Mouse (Mus musculus): ENCODE results near the gene Ola1. TPM values are rescaled to one million over a fixed set of nuclear protein-coding genes. Genes with fewer than 3 reads are reported as not detected.
A peak's percentile ranks its signal among the peaks of the same experiment; 100 is the strongest.

Ola1 gene
- polyA plus RNA-seq, 1 experiment, result 37.9 TPM

GRCm38 (mm10) chr2:73142832-73143470 is 75.8 kb downstream of the Ola1 start:
- Histone ChIP-seq H3K4me1 (ENCODE audit: control insufficient read depth, insufficient read depth, low read length) (no peaks in the 10 kb centered on the region; the same call in 1 of the 2 replicates), H3K4me3 (replicated peaks; ENCODE audit: control insufficient read depth, low read depth, low read length) (no peak overlapping the region), H3K27ac (ENCODE audit: control insufficient read depth, insufficient read depth, low read depth, low read length, poor library complexity) (no peak overlapping the region)
- TF ChIP-seq POLR2A (IDR thresholded peaks at IDR 0.05; ENCODE audit: borderline replicate concordance, control insufficient read depth, low read depth, low read length), result no peak
- 56% methylated on average over 7 of the region's 7 CpGs for WGBS

GRCm38 (mm10) chr2:73132897-73133296 is 85.8 kb downstream of the Ola1 start:
- no peaks in the 10 kb centered on the region for H3K4me1 ChIP-seq (ENCODE audit: control insufficient read depth, insufficient read depth, low read length)
- H3K4me3 ChIP-seq (replicated peaks; ENCODE audit: control insufficient read depth, low read depth, low read length), result no peak overlapping the region
- TF ChIP-seq CTCF (IDR thresholded peaks at IDR 0.05; ENCODE audit: control insufficient read depth, insufficient read depth, low read length) (no peak), POLR2A (IDR thresholded peaks at IDR 0.05; ENCODE audit: borderline replicate concordance, control insufficient read depth, low read depth, low read length) (no peak)
- WGBS, result 69% methylated on average over 2 of the region's 2 CpGs
- no peak overlapping the region for H3K27ac ChIP-seq (ENCODE audit: control insufficient read depth, insufficient read depth, low read depth, low read length, poor library complexity)

- Histone ChIP-seq H3K27ac (ENCODE audit: control insufficient read depth, insufficient read depth, low read depth, low read length, poor library complexity) (no peak overlapping the region), H3K4me3 (replicated peaks; ENCODE audit: control insufficient read depth, low read depth, low read length) (no peak overlapping the region), H3K4me1 (ENCODE audit: control insufficient read depth, insufficient read depth, low read length) (no peaks in the 10 kb centered on the region)
- 90% methylated on average over 1 of the region's 1 CpGs for WGBS
- TF ChIP-seq CTCF (IDR thresholded peaks at IDR 0.05; ENCODE audit: control insufficient read depth, insufficient read depth, low read length) (no peak), POLR2A (IDR thresholded peaks at IDR 0.05; ENCODE audit: borderline replicate concordance, control insufficient read depth, low read depth, low read length) (no peak)
Measured at GRCm38 (mm10) chr2:73127686-73128085, 91.0 kb downstream of the Ola1 start.

GRCm38 (mm10) chr2:73118781-73119180 is 99.9 kb downstream of the Ola1 start:
- TF ChIP-seq POLR2A (IDR thresholded peaks at IDR 0.05; ENCODE audit: borderline replicate concordance, control insufficient read depth, low read depth, low read length) (no peak), CTCF (IDR thresholded peaks at IDR 0.05; ENCODE audit: control insufficient read depth, insufficient read depth, low read length) (no peak)
- WGBS, result 91% methylated on average over 2 of the region's 2 CpGs

GRCm38 (mm10) chr2:73107089-73107488 is 111.6 kb downstream of the Ola1 start:
- Histone ChIP-seq H3K4me3 (replicated peaks; ENCODE audit: control insufficient read depth, low read depth, low read length) (no peak overlapping the region), H3K27ac (ENCODE audit: control insufficient read depth, insufficient read depth, low read depth, low read length, poor library complexity) (no peak overlapping the region), H3K4me1 (ENCODE audit: control insufficient read depth, insufficient read depth, low read length) (no peaks in the 10 kb centered on the region)
- 80% methylated on average over 5 of the region's 5 CpGs for WGBS
- TF ChIP-seq POLR2A (IDR thresholded peaks at IDR 0.05; ENCODE audit: borderline replicate concordance, control insufficient read depth, low read depth, low read length) (no peak), CTCF (IDR thresholded peaks at IDR 0.05; ENCODE audit: control insufficient read depth, insufficient read depth, low read length) (no peak)

More at GRCm38 (mm10) chr2:73118781-73119180, 99.9 kb downstream of the Ola1 start:
- Histone ChIP-seq H3K4me1 (ENCODE audit: control insufficient read depth, insufficient read depth, low read length) (no peaks in the 10 kb centered on the region; the same call in 1 of the 2 replicates), H3K4me3 (replicated peaks; ENCODE audit: control insufficient read depth, low read depth, low read length) (no peak overlapping the region), H3K27ac (ENCODE audit: control insufficient read depth, insufficient read depth, low read depth, low read length, poor library complexity) (no peak overlapping the region)

GRCm38 (mm10) chr2:73096491-73096890 is 122.2 kb downstream of the Ola1 start:
- Histone ChIP-seq H3K27ac (ENCODE audit: control insufficient read depth, insufficient read depth, low read depth, low read length, poor library complexity) (no peak overlapping the region), H3K4me3 (replicated peaks; ENCODE audit: control insufficient read depth, low read depth, low read length) (no peak overlapping the region), H3K4me1 (ENCODE audit: control insufficient read depth, insufficient read depth, low read length) (no peaks in the 10 kb centered on the region; the same call in 1 of the 2 replicates)
- 67% methylated on average over 3 of the region's 3 CpGs for WGBS
- TF ChIP-seq POLR2A (IDR thresholded peaks at IDR 0.05; ENCODE audit: borderline replicate concordance, control insufficient read depth, low read depth, low read length) (no peak), CTCF (IDR thresholded peaks at IDR 0.05; ENCODE audit: control insufficient read depth, insufficient read depth, low read length) (no peak)

GRCm38 (mm10) chr2:73095300-73095699 is 123.4 kb downstream of the Ola1 start:
- WGBS, result 84% methylated on average over 2 of the region's 2 CpGs
- no peaks in the 10 kb centered on the region; the same call in 1 of the 2 replicates for H3K4me1 ChIP-seq (ENCODE audit: control insufficient read depth, insufficient read depth, low read length)
- no peak overlapping the region for H3K4me3 ChIP-seq (replicated peaks; ENCODE audit: control insufficient read depth, low read depth, low read length)
- TF ChIP-seq POLR2A (IDR thresholded peaks at IDR 0.05; ENCODE audit: borderline replicate concordance, control insufficient read depth, low read depth, low read length), result no peak
- no peak for TF ChIP-seq CTCF (IDR thresholded peaks at IDR 0.05; ENCODE audit: control insufficient read depth, insufficient read depth, low read length)
- no peak overlapping the region for H3K27ac ChIP-seq (ENCODE audit: control insufficient read depth, insufficient read depth, low read depth, low read length, poor library complexity)

GRCm38 (mm10) chr2:73093032-73093431 is 125.7 kb downstream of the Ola1 start:
- TF ChIP-seq POLR2A (IDR thresholded peaks at IDR 0.05; ENCODE audit: borderline replicate concordance, control insufficient read depth, low read depth, low read length), result no peak
- no peak for TF ChIP-seq CTCF (IDR thresholded peaks at IDR 0.05; ENCODE audit: control insufficient read depth, insufficient read depth, low read length)

More at GRCm38 (mm10) chr2:73093032-73093431, 125.7 kb downstream of the Ola1 start:
- peak overlapping the region; percentile 36; the same call in 1 of the 2 replicates for H3K27ac ChIP-seq (ENCODE audit: control insufficient read depth, insufficient read depth, low read depth, low read length, poor library complexity)
- 67% methylated on average over 6 of the region's 6 CpGs for WGBS
- H3K4me3 ChIP-seq (replicated peaks; ENCODE audit: control insufficient read depth, low read depth, low read length), result no peak overlapping the region
- no peaks in the 10 kb centered on the region; the same call in 1 of the 2 replicates for H3K4me1 ChIP-seq (ENCODE audit: control insufficient read depth, insufficient read depth, low read length)

Data from bone marrow, adult 2 months (tissue).